Mouse (Mus musculus) naive thymus-derived CD4-positive, alpha-beta T cell, adult 5 months (primary cell): ENCODE results near the gene Col4a1. TPM values are rescaled to one million over a fixed set of nuclear protein-coding genes. Genes with fewer than 3 reads are reported as not detected.

Source experiments
- polyA plus RNA-seq: library from polyadenylated mRNA; unstranded; fragments of 100-300 nt; shearing (Covaris generic); gene quantifications from one replicate; pipeline ENCODE4 v1.2.1, GENCODE M21; 2017

The Col4a1 gene
- not detected for polyA plus RNA-seq

DNA sequence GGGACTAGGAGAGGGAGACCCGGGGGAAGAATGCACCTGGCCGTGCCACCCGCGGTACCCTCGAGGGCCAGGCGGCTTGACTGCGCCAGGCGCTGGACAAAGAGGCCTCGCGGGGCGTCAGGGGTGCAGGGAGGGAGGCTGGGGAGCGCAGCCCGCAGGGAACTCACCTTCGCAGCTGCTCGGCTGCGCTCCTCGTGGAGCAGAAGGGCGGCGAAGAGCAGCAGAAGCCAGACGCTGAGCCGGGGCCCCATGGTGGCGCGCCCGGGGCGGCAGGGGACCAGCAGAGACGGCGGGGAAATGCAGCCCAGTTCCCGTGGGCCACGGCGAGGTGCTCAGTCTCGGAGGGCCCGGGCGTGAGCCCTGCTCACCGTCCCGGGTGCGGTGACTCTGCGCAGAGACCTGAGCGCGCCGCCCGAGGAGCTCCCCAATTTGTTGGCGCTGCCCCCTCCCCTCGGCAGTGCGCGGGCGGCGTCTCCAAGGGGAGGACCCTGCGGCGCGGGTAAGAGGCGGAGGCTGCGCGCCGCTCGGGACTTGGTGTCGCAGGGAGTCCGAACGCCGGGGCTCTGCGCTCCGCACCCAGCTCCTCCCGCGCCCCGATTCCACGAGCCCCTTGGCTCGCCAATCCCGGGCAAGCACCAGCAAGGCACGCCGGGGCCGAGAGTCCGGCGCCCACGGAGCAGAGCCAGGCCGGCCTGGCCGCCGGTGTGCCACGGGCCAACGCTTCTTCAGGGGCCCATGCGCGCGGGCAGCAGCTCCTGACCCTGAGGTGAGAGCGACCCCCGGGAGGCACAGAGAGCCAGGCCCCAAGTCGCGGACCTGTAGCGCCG is at the start of gene Col4a1, which contains the start of gene Col4a2:
Col4a1 (minus strand) TSS at position 478 of the 827 bp plus-strand sequence.
Col4a2 (plus strand) TSS at position 457 of the 827 bp plus-strand sequence.

Other genes starting within 250 kb of the Col4a1 start
- not detected for gene Col4a2, start within 50 bp of the Col4a1 start, polyA plus RNA-seq
- 26.9 TPM for gene Rab20, start 165.9 kb upstream of the Col4a1 start, polyA plus RNA-seq
- 39.4 TPM for gene Naxd, start 184.7 kb upstream of the Col4a1 start, polyA plus RNA-seq
- 43.3 TPM for gene Cars2, start 238.0 kb upstream of the Col4a1 start, polyA plus RNA-seq
- 71.1 TPM for gene Ing1, start 242.7 kb upstream of the Col4a1 start, polyA plus RNA-seq